Mouse (Mus musculus): ENCODE data around the gene Il6st. TPM values are rescaled to one million over a fixed set of nuclear protein-coding genes. Genes with fewer than 3 reads are reported as not detected.

Il6st gene
- polyA plus RNA-seq, 1 experiment from 2014 or later = 7.9 TPM

GRCm38 (mm10) chr13:112508487-112508886 is 44.6 kb downstream of the Il6st start:
- H3K27ac ChIP-seq (ENCODE audit: low read length) = no peak overlapping the region
- H3K9me3 ChIP-seq (replicated peaks; ENCODE audit: control insufficient read depth, low read length) = no peaks in the 10 kb centered on the region
- H3K4me2 ChIP-seq (ENCODE audit: low read depth, low read length) = no peak overlapping the region
- no peaks in the 10 kb centered on the region for H3K4me1 ChIP-seq (ENCODE audit: control insufficient read depth, low read depth, low read length)
- no peak overlapping the region for H3K9ac ChIP-seq (ENCODE audit: low read depth, low read length)
- H3K36me3 ChIP-seq (ENCODE audit: control insufficient read depth, insufficient read depth) = no peaks in the 10 kb centered on the region
- no peak for ATAC-seq (ENCODE audit: low read depth)
- WGBS (ENCODE audit: insufficient replicate concordance) = 70% methylated on average over 5 of the region's 5 CpGs
- H3K27me3 ChIP-seq (ENCODE audit: control insufficient read depth, insufficient read depth, low read depth, low read length) = no peaks in the 10 kb centered on the region
- no peak overlapping the region for H3K4me3 ChIP-seq (ENCODE audit: low read depth, low read length)

- no peaks in the 10 kb centered on the region for H3K9me3 ChIP-seq (replicated peaks; ENCODE audit: control insufficient read depth, low read length)
- H3K4me2 ChIP-seq (ENCODE audit: low read depth, low read length) = no peak overlapping the region
- ATAC-seq (ENCODE audit: low read depth) = 0 out of 2 replicates have a peak, but pooled peaks have one; percentile 30
- H3K4me3 ChIP-seq (ENCODE audit: low read depth, low read length) = no peak overlapping the region
- no peaks in the 10 kb centered on the region for H3K27me3 ChIP-seq (ENCODE audit: control insufficient read depth, insufficient read depth, low read depth, low read length)
- H3K9ac ChIP-seq (ENCODE audit: low read depth, low read length) = no peak overlapping the region
- WGBS (ENCODE audit: insufficient replicate concordance) = 15% methylated on average over 4 of the region's 4 CpGs
- no peaks in the 10 kb centered on the region for H3K36me3 ChIP-seq (ENCODE audit: control insufficient read depth, insufficient read depth)
- H3K27ac ChIP-seq (ENCODE audit: low read length) = no peak overlapping the region
- H3K4me1 ChIP-seq (ENCODE audit: control insufficient read depth, low read depth, low read length) = no peaks in the 10 kb centered on the region
Measured at GRCm38 (mm10) chr13:112509465-112509864, 45.6 kb downstream of the Il6st start.

GRCm38 (mm10) chr13:112510437-112511212 is 46.8 kb downstream of the Il6st start:
- H3K36me3 ChIP-seq (ENCODE audit: control insufficient read depth, insufficient read depth) = no peaks in the 10 kb centered on the region
- 78% methylated on average over 19 of the region's 19 CpGs for WGBS (ENCODE audit: insufficient replicate concordance)
- H3K4me2 ChIP-seq (ENCODE audit: low read depth, low read length) = no peak overlapping the region
- H3K27me3 ChIP-seq (ENCODE audit: control insufficient read depth, insufficient read depth, low read depth, low read length) = no peaks in the 10 kb centered on the region
- no peaks in the 10 kb centered on the region for H3K4me1 ChIP-seq (ENCODE audit: control insufficient read depth, low read depth, low read length)
- H3K4me3 ChIP-seq (ENCODE audit: low read depth, low read length) = no peak overlapping the region
- ATAC-seq (ENCODE audit: low read depth) = no peak
- H3K27ac ChIP-seq (ENCODE audit: low read length) = no peak overlapping the region
- H3K9me3 ChIP-seq (replicated peaks; ENCODE audit: control insufficient read depth, low read length) = no peaks in the 10 kb centered on the region
- no peak overlapping the region for H3K9ac ChIP-seq (ENCODE audit: low read depth, low read length)

- H3K36me3 ChIP-seq (ENCODE audit: control insufficient read depth, insufficient read depth) = no peaks in the 10 kb centered on the region
Measured at GRCm38 (mm10) chr13:112511261-112511660, 47.4 kb downstream of the Il6st start.

GRCm38 (mm10) chr13:112511810-112512209 is 47.9 kb downstream of the Il6st start:
- H3K4me1 ChIP-seq (ENCODE audit: control insufficient read depth, low read depth, low read length) = no peaks in the 10 kb centered on the region
- H3K27ac ChIP-seq (ENCODE audit: low read length) = no peak overlapping the region
- no peak overlapping the region for H3K4me2 ChIP-seq (ENCODE audit: low read depth, low read length)
- 62% methylated on average over 7 of the region's 7 CpGs for WGBS (ENCODE audit: insufficient replicate concordance)
- ATAC-seq (ENCODE audit: low read depth) = no peak
- no peak overlapping the region for H3K9ac ChIP-seq (ENCODE audit: low read depth, low read length)
- no peak overlapping the region for H3K4me3 ChIP-seq (ENCODE audit: low read depth, low read length)
- no peaks in the 10 kb centered on the region for H3K36me3 ChIP-seq (ENCODE audit: control insufficient read depth, insufficient read depth)
- no peaks in the 10 kb centered on the region for H3K27me3 ChIP-seq (ENCODE audit: control insufficient read depth, insufficient read depth, low read depth, low read length)
- H3K9me3 ChIP-seq (replicated peaks; ENCODE audit: control insufficient read depth, low read length) = no peaks in the 10 kb centered on the region

More at GRCm38 (mm10) chr13:112511261-112511660, 47.4 kb downstream of the Il6st start:
- WGBS (ENCODE audit: insufficient replicate concordance) = 66% methylated on average over 11 of the region's 11 CpGs
- ATAC-seq (ENCODE audit: low read depth) = no peak
- Histone ChIP-seq H3K4me2 (ENCODE audit: low read depth, low read length) (no peak overlapping the region), H3K27ac (ENCODE audit: low read length) (no peak overlapping the region), H3K9me3 (replicated peaks; ENCODE audit: control insufficient read depth, low read length) (no peaks in the 10 kb centered on the region), H3K4me3 (ENCODE audit: low read depth, low read length) (no peak overlapping the region), H3K27me3 (ENCODE audit: control insufficient read depth, insufficient read depth, low read depth, low read length) (no peaks in the 10 kb centered on the region), H3K4me1 (ENCODE audit: control insufficient read depth, low read depth, low read length) (no peaks in the 10 kb centered on the region), H3K9ac (ENCODE audit: low read depth, low read length) (no peak overlapping the region)

GRCm38 (mm10) chr13:112512824-112513223 is 49.0 kb downstream of the Il6st start:
- H3K4me3 ChIP-seq (ENCODE audit: low read depth, low read length) = no peak overlapping the region
- H3K4me1 ChIP-seq (ENCODE audit: control insufficient read depth, low read depth, low read length) = no peaks in the 10 kb centered on the region
- H3K36me3 ChIP-seq (ENCODE audit: control insufficient read depth, insufficient read depth) = no peaks in the 10 kb centered on the region
- H3K4me2 ChIP-seq (ENCODE audit: low read depth, low read length) = no peak overlapping the region
- no peak for ATAC-seq (ENCODE audit: low read depth)
- 51% methylated on average over 5 of the region's 5 CpGs for WGBS (ENCODE audit: insufficient replicate concordance)
- H3K27ac ChIP-seq (ENCODE audit: low read length) = no peak overlapping the region
- no peak overlapping the region for H3K9ac ChIP-seq (ENCODE audit: low read depth, low read length)
- no peaks in the 10 kb centered on the region for H3K27me3 ChIP-seq (ENCODE audit: control insufficient read depth, insufficient read depth, low read depth, low read length)
- no peaks in the 10 kb centered on the region for H3K9me3 ChIP-seq (replicated peaks; ENCODE audit: control insufficient read depth, low read length)

- Histone ChIP-seq H3K4me2 (ENCODE audit: low read depth, low read length) (no peak overlapping the region), H3K27ac (ENCODE audit: low read length) (no peak overlapping the region), H3K36me3 (ENCODE audit: control insufficient read depth, insufficient read depth) (no peaks in the 10 kb centered on the region), H3K9ac (ENCODE audit: low read depth, low read length) (no peak overlapping the region), H3K4me1 (ENCODE audit: control insufficient read depth, low read depth, low read length) (no peaks in the 10 kb centered on the region), H3K4me3 (ENCODE audit: low read depth, low read length) (no peak overlapping the region), H3K27me3 (ENCODE audit: control insufficient read depth, insufficient read depth, low read depth, low read length) (no peaks in the 10 kb centered on the region), H3K9me3 (replicated peaks; ENCODE audit: control insufficient read depth, low read length) (no peaks in the 10 kb centered on the region)
- WGBS (ENCODE audit: insufficient replicate concordance) = 21% methylated on average over 1 of the region's 1 CpGs
- ATAC-seq (ENCODE audit: low read depth) = no peak
Measured at GRCm38 (mm10) chr13:112514546-112514945, 50.7 kb downstream of the Il6st start.

- H3K4me1 ChIP-seq (ENCODE audit: control insufficient read depth, low read depth, low read length) = no peaks in the 10 kb centered on the region
- H3K27me3 ChIP-seq (ENCODE audit: control insufficient read depth, insufficient read depth, low read depth, low read length) = no peaks in the 10 kb centered on the region
- H3K9ac ChIP-seq (ENCODE audit: low read depth, low read length) = no peak overlapping the region
- no peak overlapping the region for H3K4me2 ChIP-seq (ENCODE audit: low read depth, low read length)
- no peak overlapping the region for H3K27ac ChIP-seq (ENCODE audit: low read length)
- 27% methylated on average over 6 of the region's 6 CpGs for WGBS (ENCODE audit: insufficient replicate concordance)
- H3K9me3 ChIP-seq (replicated peaks; ENCODE audit: control insufficient read depth, low read length) = no peaks in the 10 kb centered on the region
- no peak overlapping the region for H3K4me3 ChIP-seq (ENCODE audit: low read depth, low read length)
- no peaks in the 10 kb centered on the region for H3K36me3 ChIP-seq (ENCODE audit: control insufficient read depth, insufficient read depth)
- ATAC-seq (ENCODE audit: low read depth) = no peak
Measured at GRCm38 (mm10) chr13:112522261-112522660, 58.4 kb downstream of the Il6st start.

GRCm38 (mm10) chr13:112522896-112523295 is 59.0 kb downstream of the Il6st start:
- WGBS (ENCODE audit: insufficient replicate concordance) = 61% methylated on average over 3 of the region's 3 CpGs
- Histone ChIP-seq H3K27me3 (ENCODE audit: control insufficient read depth, insufficient read depth, low read depth, low read length) (no peaks in the 10 kb centered on the region), H3K27ac (ENCODE audit: low read length) (no peak overlapping the region), H3K4me3 (ENCODE audit: low read depth, low read length) (no peak overlapping the region), H3K36me3 (ENCODE audit: control insufficient read depth, insufficient read depth) (no peaks in the 10 kb centered on the region), H3K9ac (ENCODE audit: low read depth, low read length) (no peak overlapping the region), H3K9me3 (replicated peaks; ENCODE audit: control insufficient read depth, low read length) (no peaks in the 10 kb centered on the region), H3K4me2 (ENCODE audit: low read depth, low read length) (no peak overlapping the region), H3K4me1 (ENCODE audit: control insufficient read depth, low read depth, low read length) (no peaks in the 10 kb centered on the region)
- no peak for ATAC-seq (ENCODE audit: low read depth)

All from liver, embryonic 16.5 days (tissue).